Mouse (Mus musculus) erythroblast, embryonic 14.5 days (primary cell): ENCODE measurements around the gene Kcnh7. TPM values are rescaled to one million over a fixed set of nuclear protein-coding genes. Genes with fewer than 3 reads are reported as not detected.

Experiments
- H3K27me3 ChIP-seq: 2 replicates; pipeline ENCODE4 v1.6.1; 2012; ENCODE audit warnings: inconsistent platforms; ENCODE audit not compliant: control insufficient read depth
- H3K36me3 ChIP-seq: 2 replicates; pipeline ENCODE4 v1.6.1; 2012; ENCODE audit warnings: mild to moderate bottlenecking, inconsistent platforms; ENCODE audit not compliant: control insufficient read depth
- H3K4me1 ChIP-seq: 2 replicates; pipeline ENCODE4 v1.6.1; 2012; ENCODE audit warnings: inconsistent platforms; ENCODE audit not compliant: control insufficient read depth
- H3K4me3 ChIP-seq: replicated peaks from 2 replicates; pipeline ENCODE3; 2012; ENCODE audit warnings: moderate library complexity, mild to moderate bottlenecking, inconsistent platforms
- H3K9me3 ChIP-seq: 2 replicates; pipeline ENCODE4 v1.6.1; 2012; ENCODE audit warnings: low read length, inconsistent platforms, mixed read lengths; ENCODE audit not compliant: control insufficient read depth
- GATA1 ChIP-seq: IDR thresholded peaks from 2 replicates; pipeline ENCODE4 v1.6.1; 2012; ENCODE audit warnings: low read length, inconsistent platforms, mixed read lengths
- TAL1 ChIP-seq: IDR thresholded peaks from 3 replicates; pipeline ENCODE4 v1.6.1; 2012; ENCODE audit warnings: low read length, inconsistent platforms, mixed read lengths
- polyA plus RNA-seq: library from polyadenylated mRNA; stranded (reverse); fragments of >175 nt; gene quantifications from 2 replicates; pipeline ENCODE4 v1.2.3, GENCODE M21; 2012

The Kcnh7 gene
- polyA plus RNA-seq, 1 experiment, result not detected

GRCm38 (mm10) chr2:62997692-62998091 lies 186.4 kb downstream of the Kcnh7 start:
- Histone ChIP-seq H3K4me3 (no peak overlapping the region), H3K36me3 (no peaks in the 10 kb centered on the region)
- no peak for TF ChIP-seq TAL1
- TF ChIP-seq GATA1, result no peak

GRCm38 (mm10) chr2:62988616-62989015 lies 195.5 kb downstream of the Kcnh7 start:
- TF ChIP-seq TAL1, result no peak
- no peak for TF ChIP-seq GATA1
- Histone ChIP-seq H3K36me3 (no peaks in the 10 kb centered on the region), H3K27me3 (no peaks in the 10 kb centered on the region), H3K9me3 (no peaks in the 10 kb centered on the region), H3K4me3 (no peak overlapping the region), H3K4me1 (no peaks in the 10 kb centered on the region)

More at GRCm38 (mm10) chr2:62997692-62998091, 186.4 kb downstream of the Kcnh7 start:
- H3K27me3 ChIP-seq, result no peaks in the 10 kb centered on the region
- no peaks in the 10 kb centered on the region for H3K4me1 ChIP-seq
- H3K9me3 ChIP-seq, result no peaks in the 10 kb centered on the region

GRCm38 (mm10) chr2:62983936-62984335 lies 200.2 kb downstream of the Kcnh7 start:
- Histone ChIP-seq H3K9me3 (no peaks in the 10 kb centered on the region), H3K4me3 (no peak overlapping the region), H3K4me1 (no peaks in the 10 kb centered on the region), H3K36me3 (no peaks in the 10 kb centered on the region), H3K27me3 (no peaks in the 10 kb centered on the region)
- no peak for TF ChIP-seq GATA1
- TF ChIP-seq TAL1, result no peak

- Histone ChIP-seq H3K27me3 (no peaks in the 10 kb centered on the region), H3K36me3 (no peaks in the 10 kb centered on the region), H3K4me3 (no peak overlapping the region), H3K4me1 (no peaks in the 10 kb centered on the region), H3K9me3 (no peaks in the 10 kb centered on the region)
- TF ChIP-seq TAL1 (no peak), GATA1 (no peak)
Measured at GRCm38 (mm10) chr2:62935273-62935874, 248.7 kb downstream of the Kcnh7 start.

GRCm38 (mm10) chr2:62928494-62928893 lies 255.6 kb downstream of the Kcnh7 start:
- Histone ChIP-seq H3K36me3 (no peaks in the 10 kb centered on the region), H3K27me3 (no peaks in the 10 kb centered on the region), H3K4me3 (no peak overlapping the region), H3K4me1 (no peaks in the 10 kb centered on the region), H3K9me3 (no peaks in the 10 kb centered on the region)
- TF ChIP-seq TAL1, result no peak

GRCm38 (mm10) chr2:62928065-62928464 lies 256.0 kb downstream of the Kcnh7 start:
- H3K27me3 ChIP-seq, result no peaks in the 10 kb centered on the region
- TF ChIP-seq TAL1, result no peak
- H3K4me1 ChIP-seq, result no peaks in the 10 kb centered on the region
- H3K36me3 ChIP-seq, result no peaks in the 10 kb centered on the region
- no peak overlapping the region for H3K4me3 ChIP-seq
- no peaks in the 10 kb centered on the region for H3K9me3 ChIP-seq

- Histone ChIP-seq H3K9me3 (no peaks in the 10 kb centered on the region), H3K27me3 (no peaks in the 10 kb centered on the region), H3K4me3 (no peak overlapping the region), H3K36me3 (no peaks in the 10 kb centered on the region), H3K4me1 (no peaks in the 10 kb centered on the region)
- TF ChIP-seq TAL1, result no peak
- no peak for TF ChIP-seq GATA1
Measured at GRCm38 (mm10) chr2:62923803-62924202, 260.3 kb downstream of the Kcnh7 start.

GRCm38 (mm10) chr2:62907688-62908087 lies 276.4 kb downstream of the Kcnh7 start:
- H3K27me3 ChIP-seq, result no peaks in the 10 kb centered on the region
- no peaks in the 10 kb centered on the region for H3K4me1 ChIP-seq
- no peaks in the 10 kb centered on the region for H3K36me3 ChIP-seq
- H3K4me3 ChIP-seq, result no peak overlapping the region
- no peaks in the 10 kb centered on the region for H3K9me3 ChIP-seq
- TF ChIP-seq TAL1, result no peak
- no peak for TF ChIP-seq GATA1

GRCm38 (mm10) chr2:62902363-62903353 lies 281.4 kb downstream of the Kcnh7 start:
- no peaks in the 10 kb centered on the region for H3K36me3 ChIP-seq

More at GRCm38 (mm10) chr2:62902363-62903353, 281.4 kb downstream of the Kcnh7 start:
- Histone ChIP-seq H3K27me3 (no peaks in the 10 kb centered on the region), H3K4me3 (no peak overlapping the region), H3K4me1 (no peaks in the 10 kb centered on the region), H3K9me3 (no peaks in the 10 kb centered on the region)
- TF ChIP-seq TAL1 (no peak), GATA1 (no peak)
